ENCODE assay signal across 8 mouse cellular contexts in genomic region chr2:71581488-71581887, GRCm38 (mm10). TPM values are rescaled to one million over a fixed set of nuclear protein-coding genes. Genes with fewer than 3 reads are reported as not detected.
DNase-seq lines count a peak whose midpoint lies in the region; ATAC-seq and TF ChIP-seq lines count a peak whose summit lies in the region.

No protein-coding gene starts in this region.

- H3K4me3 ChIP-seq in heart, postnatal 0 days (ENCODE audit: low read depth, low read length): peak overlapping the region; percentile 55
- H3K4me3 ChIP-seq in embryonic facial prominence, embryonic 12.5 days: peak overlapping the region; percentile 49
- H3K4me3 ChIP-seq in intestine, embryonic 16.5 days (ENCODE audit: low read length): peak overlapping the region; percentile 58
- peak overlapping the region; percentile 56 for H3K4me3 ChIP-seq in midbrain, postnatal 0 days (ENCODE audit: low read depth, low read length)

- 0 out of 2 replicates have a peak, but pooled peaks cover 6% of the 10 kb centered on the region for H3K9me3 ChIP-seq in heart, postnatal 0 days (replicated peaks; ENCODE audit: control insufficient read depth, low read length)
- H3K9me3 ChIP-seq in embryonic facial prominence, embryonic 12.5 days: 0 out of 2 replicates have a peak, but pooled peaks cover 3% of the 10 kb centered on the region
- no peaks in the 10 kb centered on the region for H3K9me3 ChIP-seq in intestine, embryonic 16.5 days (ENCODE audit: control insufficient read depth, low read length)
- H3K9me3 ChIP-seq in midbrain, postnatal 0 days (ENCODE audit: low read length): no peaks in the 10 kb centered on the region

- H3K4me2 ChIP-seq in heart, postnatal 0 days (ENCODE audit: low read depth, low read length): peak overlapping the region; percentile 80
- H3K4me2 ChIP-seq in embryonic facial prominence, embryonic 12.5 days (replicated peaks): peak overlapping the region; percentile 66
- H3K4me2 ChIP-seq in intestine, embryonic 16.5 days (ENCODE audit: low read depth, low read length): peak overlapping the region; percentile 88
- H3K4me2 ChIP-seq in midbrain, postnatal 0 days (ENCODE audit: low read depth, low read length, poor library complexity, severe bottlenecking): peak overlapping the region; percentile 94

- 75% methylated on average over 5 of the region's 5 CpGs for WGBS in heart, postnatal 0 days
- 48% methylated on average over 5 of the region's 5 CpGs for WGBS in embryonic facial prominence, embryonic 12.5 days
- WGBS in intestine, embryonic 16.5 days: 60% methylated on average over 5 of the region's 5 CpGs
- 59% methylated on average over 5 of the region's 5 CpGs for WGBS in midbrain, postnatal 0 days

- no peaks in the 10 kb centered on the region for H3K36me3 ChIP-seq in heart, postnatal 0 days (replicated peaks; ENCODE audit: control insufficient read depth, insufficient read depth, low read length)
- no peaks in the 10 kb centered on the region for H3K36me3 ChIP-seq in embryonic facial prominence, embryonic 12.5 days
- no peaks in the 10 kb centered on the region for H3K36me3 ChIP-seq in intestine, embryonic 16.5 days (ENCODE audit: control insufficient read depth, insufficient read depth, low read length)
- H3K36me3 ChIP-seq in midbrain, postnatal 0 days (ENCODE audit: insufficient read depth, low read length): no peaks in the 10 kb centered on the region

- H3K27ac ChIP-seq in heart, postnatal 0 days (ENCODE audit: low read depth): no peak overlapping the region
- no peak overlapping the region for H3K27ac ChIP-seq in embryonic facial prominence, embryonic 12.5 days
- no peak overlapping the region for H3K27ac ChIP-seq in intestine, embryonic 16.5 days (ENCODE audit: low read length)
- no peak overlapping the region for H3K27ac ChIP-seq in midbrain, postnatal 0 days (ENCODE audit: low read depth, low read length)

- no peak for TF ChIP-seq CTCF in heart, postnatal 0 days (IDR thresholded peaks at IDR 0.05; ENCODE audit: low read depth)
- no peak for TF ChIP-seq CTCF in midbrain, postnatal 0 days (IDR thresholded peaks at IDR 0.05)

- H3K27me3 ChIP-seq in heart, postnatal 0 days (ENCODE audit: control insufficient read depth, insufficient read depth, low read length): no peaks in the 10 kb centered on the region
- peaks cover 5% of the 10 kb centered on the region; the same call in 1 of the 2 replicates for H3K27me3 ChIP-seq in embryonic facial prominence, embryonic 12.5 days
- H3K27me3 ChIP-seq in intestine, embryonic 16.5 days (replicated peaks; ENCODE audit: control insufficient read depth, insufficient read depth, low read length): no peaks in the 10 kb centered on the region; the same call in 1 of the 2 replicates
- H3K27me3 ChIP-seq in midbrain, postnatal 0 days (ENCODE audit: insufficient read depth, low read length): no peaks in the 10 kb centered on the region

- H3K4me1 ChIP-seq in heart, postnatal 0 days (ENCODE audit: control insufficient read depth, insufficient read depth): no peaks in the 10 kb centered on the region
- no peaks in the 10 kb centered on the region for H3K4me1 ChIP-seq in embryonic facial prominence, embryonic 12.5 days
- H3K4me1 ChIP-seq in intestine, embryonic 16.5 days (ENCODE audit: control insufficient read depth, insufficient read depth, low read length): no peaks in the 10 kb centered on the region
- no peaks in the 10 kb centered on the region for H3K4me1 ChIP-seq in midbrain, postnatal 0 days (ENCODE audit: insufficient read depth, low read length)

- H3K9ac ChIP-seq in heart, postnatal 0 days (replicated peaks; ENCODE audit: low read depth, low read length): no peak overlapping the region
- no peak overlapping the region for H3K9ac ChIP-seq in embryonic facial prominence, embryonic 12.5 days
- peak overlapping the region; percentile 62 for H3K9ac ChIP-seq in intestine, embryonic 16.5 days (ENCODE audit: low read depth, low read length)
- H3K9ac ChIP-seq in midbrain, postnatal 0 days (replicated peaks; ENCODE audit: low read length, poor library complexity, severe bottlenecking): 0 out of 2 replicates have a peak overlapping the region, but pooled peaks have one; percentile 48

- TF ChIP-seq EP300 in heart, postnatal 0 days (IDR thresholded peaks at IDR 0.05; ENCODE audit: low read depth): no peak

- DNase-seq in heart, postnatal 0 days (ENCODE audit: low spot score): no peak
- no peak for DNase-seq in heart, adult 9 months (ENCODE audit: low spot score in 2 of 2)
- DNase-seq in midbrain, postnatal 0 days (ENCODE audit: low spot score): no peak
- no peak for DNase-seq in urinary bladder, postnatal 10 days (ENCODE audit: low spot score)
- no peak for DNase-seq in gastrocnemius, postnatal 4 days (ENCODE audit: low spot score in 2 of 2)

- no peak for ATAC-seq in heart, postnatal 0 days (ENCODE audit: insufficient read depth, low read depth)
- no peak for ATAC-seq in embryonic facial prominence, embryonic 12.5 days (ENCODE audit: insufficient number of reproducible peaks, insufficient read depth, low FRiP score, low TSS enrichment)
- ATAC-seq in intestine, embryonic 16.5 days: no peak
- ATAC-seq in midbrain, postnatal 0 days (ENCODE audit: low FRiP score): peak; percentile 34; the same call in 1 of the 2 replicates
- ATAC-seq in monocyte, adult 5-6 weeks (replicated peaks; ENCODE audit: insufficient number of reproducible peaks, low FRiP score, low TSS enrichment, poor library complexity, severe bottlenecking): no peak

RNA-seq across cellular contexts. Expression of gene Dlx2, which starts 34.9 kb away (rescaled TPM):
- 1.1 TPM in 1 of 2 replicates, not detected in the other for total RNA-seq in heart, postnatal 0 days (2014; rRNA removed; ENCODE audit: low replicate concordance)
- polyA plus RNA-seq in heart, postnatal 0 days (2015; fragmentation: Nextera tagmentation; extraction: Ambion mirVana): not detected in 2 replicates
- 21.9 and 29.7 TPM in 2 replicates for polyA plus RNA-seq in embryonic facial prominence, embryonic 12.5 days (2016; fragmentation: Nextera tagmentation; extraction: Ambion mirVana)
- polyA plus RNA-seq in intestine, embryonic 16.5 days (2015; fragmentation: Nextera tagmentation; extraction: Ambion mirVana): 1.5 and 1.8 TPM in 2 replicates
- total RNA-seq in midbrain, postnatal 0 days (2014; rRNA removed): 0.38 and 1.2 TPM in 2 replicates
- polyA plus RNA-seq in midbrain, postnatal 0 days (2015; fragmentation: Nextera tagmentation; extraction: Ambion mirVana): 3.1 and 8.4 TPM in 2 replicates
- total RNA-seq in monocyte, adult 5-6 weeks (2017): 0.53 TPM in 1 of 3 replicates, not detected in the others
- under 1 TPM; 0.10 to 0.13 TPM for total RNA-seq in gastrocnemius, postnatal 4 days (2021)

RNA-seq across cellular contexts. Expression of gene Dlx1, which starts 53.6 kb away (rescaled TPM):
- total RNA-seq in heart, postnatal 0 days (2014; rRNA removed; ENCODE audit: low replicate concordance): not detected in 2 replicates
- 0.05 TPM in 1 of 2 replicates, not detected in the other for polyA plus RNA-seq in heart, postnatal 0 days (2015; fragmentation: Nextera tagmentation; extraction: Ambion mirVana)
- 65.4 and 87.0 TPM in 2 replicates for polyA plus RNA-seq in embryonic facial prominence, embryonic 12.5 days (2016; fragmentation: Nextera tagmentation; extraction: Ambion mirVana)
- polyA plus RNA-seq in intestine, embryonic 16.5 days (2015; fragmentation: Nextera tagmentation; extraction: Ambion mirVana): 4.2 and 5.1 TPM in 2 replicates
- total RNA-seq in midbrain, postnatal 0 days (2014; rRNA removed): 2.8 and 8.8 TPM in 2 replicates
- 10.5 and 25.5 TPM in 2 replicates for polyA plus RNA-seq in midbrain, postnatal 0 days (2015; fragmentation: Nextera tagmentation; extraction: Ambion mirVana)
- not detected in 3 replicates for total RNA-seq in monocyte, adult 5-6 weeks (2017)
- total RNA-seq in gastrocnemius, postnatal 4 days (2021): under 1 TPM in 1 of 2 experiments, not detected in 1; 0.10 TPM

Comparison
In these comparisons a context has a peak if more than half of its experiments do, and no peak if none do; other contexts are left out.
1. H3K9ac ChIP-seq: peak in intestine, embryonic 16.5 days (single experiment) and midbrain, postnatal 0 days (single experiment); none in heart, postnatal 0 days (single experiment) and embryonic facial prominence, embryonic 12.5 days (single experiment).
2. Peak in every context shown above with its lines, with median percentiles within 50 percentile points of each other: H3K4me2 ChIP-seq and H3K4me3 ChIP-seq.